Mouse (Mus musculus): ENCODE results near the gene Pcdh15.
A peak's percentile ranks its signal among the peaks of the same experiment; 100 is the strongest.

Pcdh15 gene

DNA sequence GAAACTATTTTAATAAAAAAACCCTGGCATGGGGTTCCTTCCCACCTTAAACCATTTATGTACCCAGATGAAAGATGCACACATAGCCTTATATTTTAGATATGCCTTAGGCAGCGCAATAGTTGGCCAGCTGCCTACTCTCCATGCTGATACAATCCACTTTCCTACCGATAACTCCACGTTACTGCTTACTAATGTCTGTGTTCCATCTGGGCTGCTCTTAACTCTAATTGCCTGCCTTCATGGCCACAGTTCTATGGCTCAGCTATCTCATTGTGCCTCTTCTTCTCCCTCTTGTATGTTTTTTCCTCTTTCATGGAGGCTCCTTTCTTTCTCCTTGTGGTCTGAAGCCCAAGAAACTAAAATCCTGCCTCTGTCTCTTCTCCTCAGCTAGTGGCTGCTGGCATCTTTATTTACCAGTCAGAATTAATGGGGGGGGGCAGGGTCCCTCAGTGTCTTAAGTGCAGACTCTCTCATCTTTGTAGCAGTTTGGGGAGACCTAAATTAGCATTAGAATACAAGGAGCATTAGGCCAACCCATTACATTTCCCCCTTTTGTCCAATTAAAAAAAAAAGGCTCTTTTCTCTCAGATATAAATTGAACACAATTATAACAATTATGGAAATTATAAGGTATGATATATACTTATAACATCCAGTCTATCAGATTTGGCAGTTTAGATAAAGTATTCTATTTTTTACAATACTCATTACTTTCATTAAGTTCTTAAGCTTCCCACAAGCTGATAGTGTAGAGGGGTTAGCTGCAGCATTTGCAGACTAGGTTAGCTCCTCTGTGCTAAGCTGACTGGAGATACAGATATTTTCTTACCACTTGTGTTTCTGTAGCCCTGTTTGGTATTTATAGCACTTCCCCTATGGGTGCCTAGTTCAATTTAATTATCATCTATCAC, 1240.4 kb downstream of the Pcdh15 start:
- no peak for DNase-seq

DNA sequence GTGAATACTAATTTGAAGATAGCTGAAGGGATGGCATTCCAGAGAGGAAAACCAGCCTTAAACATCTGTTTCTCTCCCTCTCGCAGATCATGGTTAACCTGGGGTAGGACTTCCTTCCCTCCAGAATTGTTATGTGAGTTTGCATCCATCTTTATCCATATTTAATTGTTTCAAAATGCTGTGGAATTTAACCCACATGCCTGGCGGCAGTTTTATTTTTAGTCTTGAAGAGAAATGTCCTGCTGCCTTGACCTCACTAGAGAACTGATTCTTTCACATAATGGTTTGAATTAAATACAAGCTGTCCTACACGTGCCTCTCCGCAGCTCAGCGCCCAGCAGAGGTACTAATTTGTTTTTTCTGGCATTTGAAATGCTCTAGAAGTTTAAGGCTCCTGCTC, 1260.4 kb downstream of the Pcdh15 start:
- no peak for DNase-seq

DNA sequence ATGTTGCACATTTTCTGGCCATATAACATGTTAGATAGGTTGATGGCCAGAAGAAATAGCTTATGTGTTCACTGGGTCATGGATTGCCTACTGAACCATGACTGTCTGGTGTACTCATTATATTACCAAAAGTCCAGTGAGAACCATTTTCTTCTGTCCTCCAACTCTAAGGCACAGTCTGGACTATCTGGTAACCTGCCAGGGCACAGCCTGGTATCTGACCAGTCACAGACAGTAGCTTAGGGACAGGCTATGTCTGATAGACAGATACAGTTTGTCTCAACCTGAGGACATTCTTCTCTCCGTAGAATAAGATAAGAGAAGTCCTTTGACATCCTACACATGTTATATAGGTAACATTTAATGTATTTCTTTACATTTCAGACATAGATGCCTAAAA, 1279.6 kb downstream of the Pcdh15 start:
- no peak for DNase-seq

DNA sequence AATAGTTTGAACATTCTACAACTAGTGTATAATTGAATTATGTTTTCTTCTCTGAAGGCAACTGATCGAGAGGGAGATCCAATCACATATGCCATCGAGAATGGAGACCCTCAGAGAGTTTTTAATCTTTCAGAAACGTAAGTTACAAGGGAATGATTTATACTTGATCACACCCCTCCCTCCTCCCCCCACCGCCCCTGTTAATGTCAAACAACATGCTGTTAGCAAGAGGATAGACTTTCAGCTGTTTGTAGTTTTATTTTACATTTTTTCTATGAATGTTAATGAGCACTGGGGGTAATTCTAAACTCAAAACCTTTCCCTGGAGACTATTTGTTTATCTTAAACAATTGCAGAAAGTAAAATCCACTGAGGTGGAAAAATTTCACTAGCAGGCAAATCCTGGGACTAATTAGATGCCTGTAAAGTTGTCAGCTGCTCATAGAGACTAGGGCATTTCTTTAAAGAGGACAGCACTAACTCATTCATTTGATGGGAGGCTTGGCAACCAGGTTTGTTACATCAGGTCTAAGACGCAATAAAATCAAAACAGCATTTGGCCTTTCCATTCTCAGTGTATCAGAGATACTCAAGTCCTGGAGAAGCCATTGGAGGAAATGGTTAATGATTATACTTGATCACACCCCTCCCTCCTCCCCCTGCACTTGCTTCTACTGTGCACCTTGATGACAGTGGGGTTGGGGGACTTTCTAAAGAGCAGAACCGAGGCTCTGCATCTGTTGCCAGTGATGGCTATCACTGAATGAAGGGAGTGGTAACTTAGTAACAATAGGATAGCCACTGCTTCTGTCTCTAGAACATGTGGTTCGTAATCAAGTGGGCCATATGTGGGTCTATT, 1280.4 kb downstream of the Pcdh15 start:
- no peak for DNase-seq

DNA sequence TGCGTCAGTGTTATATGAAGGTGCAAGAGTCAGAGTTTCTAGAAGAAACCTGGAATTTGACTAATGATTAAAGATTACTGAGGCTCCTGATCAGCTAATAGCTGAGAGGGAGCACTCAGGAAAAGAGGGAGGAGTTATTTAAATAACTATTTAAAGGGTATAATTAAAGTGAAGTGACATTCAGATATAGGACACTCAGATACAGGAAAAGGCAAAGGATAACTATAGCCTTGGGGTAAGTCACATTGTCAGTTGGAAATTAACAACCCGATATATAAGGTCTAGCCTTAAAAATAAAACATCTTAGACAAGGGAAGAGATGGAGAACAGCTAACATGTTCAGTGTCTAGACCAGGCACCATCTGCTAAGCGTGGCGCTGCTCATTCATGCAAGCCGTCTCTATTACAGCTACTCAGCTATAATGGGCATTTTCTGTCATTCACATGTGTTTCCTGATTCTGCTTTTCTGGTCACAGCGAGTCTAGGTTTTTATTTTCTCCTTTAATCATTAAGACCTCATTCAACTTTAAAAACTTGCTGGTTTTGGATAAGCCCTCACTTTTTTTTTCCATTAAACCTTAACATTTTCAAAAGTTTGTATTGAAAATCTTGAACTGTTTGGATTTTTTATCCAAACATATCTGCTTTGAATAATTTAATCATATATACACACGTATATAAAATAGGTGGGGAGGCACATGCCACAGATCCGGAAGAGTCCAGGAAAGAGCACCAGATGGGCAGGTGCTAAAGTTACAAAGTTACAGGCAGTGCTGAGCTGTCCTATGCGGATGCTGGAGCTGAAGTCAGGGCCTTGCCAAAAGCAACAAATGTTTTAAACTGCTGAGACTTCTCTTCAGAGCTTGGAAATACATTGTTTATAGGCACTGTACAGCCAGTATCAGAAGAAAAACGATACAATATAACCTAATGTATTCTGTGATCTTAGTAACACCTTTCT, 1288.7 kb downstream of the Pcdh15 start:
- no peak for DNase-seq

DNA sequence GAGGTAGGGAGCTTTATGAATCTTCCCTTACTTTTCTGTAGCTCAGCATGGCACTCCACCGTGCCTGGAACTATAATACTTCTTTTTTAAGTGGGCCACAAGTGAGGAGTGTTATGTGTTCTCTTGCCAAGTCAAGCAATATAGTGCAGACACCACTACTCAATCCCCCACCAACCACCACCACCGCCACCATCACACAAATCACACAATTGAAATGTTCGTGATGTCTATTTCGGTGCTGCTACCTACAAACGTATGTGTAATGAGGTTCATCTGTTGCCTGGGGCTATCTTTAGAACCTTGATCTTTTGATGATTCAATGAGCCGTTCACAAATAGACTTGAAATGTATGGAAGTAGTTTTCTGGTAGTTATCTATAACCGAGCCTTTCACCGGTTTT, 1304.0 kb downstream of the Pcdh15 start:
- DNase-seq, result peak; percentile 56

DNA sequence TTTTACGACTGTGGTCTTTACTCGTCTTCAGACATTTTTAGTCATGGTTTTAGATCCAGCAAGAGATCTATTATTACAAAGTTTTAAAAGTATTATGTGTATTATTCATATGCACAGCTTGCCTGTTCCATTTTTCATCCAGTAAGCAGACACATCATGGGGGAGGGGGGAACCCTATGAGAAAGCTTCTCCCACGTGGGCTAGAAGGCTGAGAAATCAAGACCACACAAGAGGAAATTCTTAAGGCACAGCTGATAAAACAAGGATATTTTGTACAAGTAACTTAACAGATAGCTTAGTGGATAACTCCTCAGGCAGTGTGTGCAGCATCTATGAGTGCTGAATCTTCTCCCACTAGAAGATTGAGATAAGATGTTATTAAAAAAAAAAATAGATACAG, 1314.9 kb downstream of the Pcdh15 start:
- no peak for DNase-seq

DNA sequence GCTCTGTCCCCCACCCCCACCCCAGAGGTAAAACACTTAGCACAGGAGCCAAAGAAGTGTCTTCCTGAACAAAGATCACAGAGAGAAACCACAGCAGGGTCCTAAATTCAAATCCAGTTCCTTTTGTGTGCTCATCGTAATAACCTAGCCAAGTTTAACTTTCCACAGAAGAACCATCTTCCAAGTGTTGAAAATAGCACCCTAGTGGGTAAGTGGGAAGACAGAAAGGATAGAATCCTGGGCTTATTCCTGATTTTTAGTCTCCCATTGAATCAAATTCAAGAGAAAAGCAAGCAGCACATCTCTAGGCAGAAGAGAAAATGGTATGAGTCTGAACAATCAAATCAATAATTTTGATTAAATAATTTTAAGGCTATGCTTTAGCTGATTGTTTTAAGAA, 1315.8 kb downstream of the Pcdh15 start:
- no peak for DNase-seq

DNA sequence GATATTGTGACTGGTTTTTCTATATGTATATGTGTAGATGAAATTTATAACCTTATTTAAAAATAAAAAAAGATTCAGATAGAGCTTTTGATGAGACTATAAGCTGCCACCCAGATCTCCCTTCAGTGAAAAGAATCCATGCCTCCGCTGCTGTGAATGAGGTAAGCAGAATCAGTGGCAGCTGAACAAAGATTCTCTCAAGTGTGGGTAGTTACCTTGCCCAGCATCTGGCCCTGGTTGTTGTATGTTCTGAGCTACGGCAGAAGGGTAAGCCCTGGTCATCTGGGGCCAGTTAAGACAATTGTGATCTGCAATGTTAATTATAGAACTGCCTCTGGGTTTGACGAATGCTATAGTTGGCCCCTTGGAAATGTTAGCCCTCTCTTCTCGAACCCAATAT, 1316.2 kb downstream of the Pcdh15 start:
- no peak for DNase-seq

DNA sequence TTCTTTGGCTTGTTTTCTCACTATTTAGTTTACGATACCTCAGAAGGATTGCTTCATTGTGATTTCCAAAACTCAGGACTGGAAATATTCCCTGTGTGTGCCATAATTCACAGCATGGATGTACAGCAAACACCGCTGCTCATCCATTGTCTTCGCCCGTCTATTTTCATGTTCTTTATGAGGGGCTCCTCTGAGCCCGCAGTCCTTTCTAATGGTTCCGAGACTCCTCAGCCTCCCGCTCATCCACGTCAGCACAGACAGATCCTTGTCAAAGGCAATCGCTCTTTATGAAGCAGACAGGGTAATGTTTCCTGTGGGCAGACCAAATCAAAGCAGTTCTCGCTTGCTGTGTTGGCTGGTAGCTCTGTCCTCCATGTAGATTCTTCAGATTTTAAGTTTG, 1316.8 kb downstream of the Pcdh15 start:
- DNase-seq, result no peak

DNA sequence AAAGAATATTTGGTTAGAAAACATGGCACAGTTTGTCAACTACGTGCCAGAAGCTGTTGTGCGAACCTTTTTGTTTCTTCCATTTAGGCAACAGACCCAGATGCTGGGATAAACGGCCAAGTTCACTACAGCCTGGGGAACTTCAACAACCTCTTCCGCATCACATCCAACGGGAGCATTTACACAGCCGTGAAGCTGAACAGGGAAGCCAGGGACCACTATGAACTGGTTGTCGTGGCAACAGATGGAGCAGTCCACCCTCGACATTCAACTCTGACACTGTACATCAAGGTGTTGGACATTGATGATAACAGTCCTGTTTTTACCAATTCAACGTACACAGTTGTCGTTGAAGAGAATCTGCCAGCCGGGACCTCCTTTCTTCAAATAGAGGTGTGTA, 1350.9 kb downstream of the Pcdh15 start:
- no peak for DNase-seq

DNA sequence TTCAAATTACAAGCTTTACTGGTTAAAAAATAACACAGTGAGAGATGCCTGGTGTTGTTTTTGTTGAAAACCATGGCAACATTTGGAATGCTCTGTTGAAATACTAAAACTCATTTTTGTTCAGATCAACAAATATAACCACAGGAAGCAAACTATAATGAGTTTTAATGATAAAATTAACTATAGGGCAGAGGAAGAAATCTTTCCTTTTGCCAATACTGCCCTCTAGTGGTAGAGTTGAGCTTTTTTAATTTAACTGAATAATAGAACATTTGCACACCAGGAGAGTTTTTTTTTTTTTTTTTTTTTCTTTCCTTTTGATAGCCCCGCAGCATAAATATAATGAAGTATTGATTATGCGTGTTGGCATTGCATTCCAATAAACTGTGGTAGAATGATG, 1364.8 kb downstream of the Pcdh15 start:
- no peak for DNase-seq

DNA sequence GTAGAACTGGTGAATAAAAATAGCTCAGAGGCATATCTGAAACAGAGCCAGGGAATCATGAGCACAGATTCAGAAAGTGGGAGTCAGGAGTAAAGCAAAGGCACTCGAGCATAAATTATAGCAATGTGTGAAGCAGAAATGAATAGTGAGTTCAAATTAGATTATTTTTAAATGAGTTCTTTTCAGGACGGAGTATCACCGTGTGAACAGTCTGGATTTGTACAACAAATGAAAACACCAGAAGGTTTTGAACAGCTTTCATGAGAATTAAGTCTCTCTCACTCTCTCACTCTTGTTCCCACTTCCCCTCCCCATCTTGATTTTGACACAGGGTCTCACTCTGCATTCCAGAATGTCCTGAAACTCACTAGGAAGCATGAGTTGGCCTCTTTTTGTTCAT, 1381.6 kb downstream of the Pcdh15 start:
- DNase-seq, result no peak

DNA sequence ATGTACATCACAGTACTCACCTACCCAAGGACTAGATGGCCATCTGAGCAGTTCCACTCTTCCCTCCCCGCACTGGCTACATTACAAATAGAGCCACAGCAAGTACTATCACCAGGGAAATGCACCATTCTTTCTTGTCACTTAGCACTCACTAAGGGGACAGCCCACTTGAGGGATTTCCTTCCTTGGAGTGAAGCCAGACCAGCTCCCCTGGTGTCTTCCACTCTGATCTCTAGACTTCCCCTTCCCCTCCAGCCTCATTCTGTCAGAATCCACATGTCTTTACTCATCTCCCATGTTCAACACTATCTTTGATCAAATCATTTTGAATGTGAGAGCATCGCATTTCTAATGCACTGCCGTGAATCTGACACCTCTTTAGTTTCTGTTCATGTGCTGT, 1413.2 kb downstream of the Pcdh15 start:
- DNase-seq, result no peak

DNA sequence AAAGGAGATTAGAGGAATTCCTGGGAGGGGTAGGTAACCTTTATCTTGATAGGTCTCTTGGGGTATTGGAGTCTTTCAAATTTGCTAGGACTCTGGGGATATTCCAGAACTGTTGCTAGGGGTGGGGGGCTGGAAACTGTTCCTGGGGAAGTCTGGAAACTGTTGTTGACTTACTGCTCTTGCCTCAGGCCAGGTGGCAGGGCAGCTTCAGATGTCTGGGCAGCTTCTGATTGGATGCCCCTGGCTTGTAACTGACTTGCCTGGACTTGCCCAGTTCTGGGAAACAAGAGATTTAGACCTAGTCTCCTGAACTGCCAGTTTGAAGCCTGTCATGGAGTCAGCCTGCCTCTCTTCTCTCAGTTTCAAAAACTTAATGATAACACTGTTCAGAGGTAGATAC, 1414.6 kb downstream of the Pcdh15 start:
- no peak for DNase-seq

DNA sequence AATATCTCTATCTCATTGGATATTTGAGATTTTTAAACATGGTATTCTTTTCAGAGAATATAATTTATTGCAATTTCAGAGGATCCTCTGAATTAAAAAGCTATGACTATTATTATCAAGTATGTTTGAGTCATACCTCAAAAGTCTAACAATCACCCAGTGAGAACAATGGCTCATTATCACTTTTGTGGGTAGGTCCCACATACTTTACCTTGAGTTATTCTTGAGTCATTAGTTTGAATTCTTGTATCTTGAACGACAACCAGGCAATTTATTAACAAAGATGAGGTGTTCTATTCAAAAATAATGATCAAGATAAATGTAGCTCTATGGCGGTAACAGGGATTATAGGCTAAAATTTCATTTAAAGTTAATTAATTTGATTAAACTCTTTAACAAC, 1439.2 kb downstream of the Pcdh15 start:
- DNase-seq, result no peak

DNA sequence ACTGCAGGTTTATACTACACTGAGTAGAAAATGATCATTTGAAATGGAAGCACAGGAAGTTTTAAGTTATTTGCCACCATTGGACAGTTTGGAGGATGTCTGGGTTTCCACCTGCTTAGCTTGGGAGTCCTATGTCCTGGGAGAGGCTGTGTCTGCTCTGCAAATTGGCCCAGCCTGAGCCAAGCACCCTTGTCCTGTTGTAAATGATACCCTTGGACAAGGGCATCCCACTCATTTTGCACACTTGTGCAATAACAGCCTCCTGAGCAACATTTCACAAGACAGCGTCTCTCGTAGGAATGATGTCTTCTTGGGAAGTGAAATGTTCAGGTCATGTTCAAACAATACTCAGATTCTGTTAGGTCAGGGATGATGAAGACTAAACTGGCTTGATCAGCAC, 1456.2 kb downstream of the Pcdh15 start:
- DNase-seq, result no peak

DNA sequence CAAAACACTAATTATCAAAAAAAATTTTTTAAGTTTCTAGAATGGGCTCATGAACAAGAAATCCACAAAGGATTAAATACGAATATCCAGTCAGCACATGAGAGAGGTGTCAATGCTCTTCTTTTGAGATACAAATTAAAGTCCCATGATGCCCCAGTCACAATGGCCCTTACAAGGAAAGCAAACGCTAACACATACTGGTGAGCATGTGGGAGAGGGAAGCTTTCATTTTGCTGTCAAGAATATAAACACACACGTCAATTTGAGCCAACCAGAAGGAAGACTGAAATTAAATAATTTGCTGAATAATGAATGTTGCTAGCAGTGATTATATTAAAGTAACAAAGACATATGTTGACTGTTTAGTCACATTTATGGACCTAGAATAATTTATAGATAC, 1470.5 kb downstream of the Pcdh15 start:
- DNase-seq, result no peak

DNA sequence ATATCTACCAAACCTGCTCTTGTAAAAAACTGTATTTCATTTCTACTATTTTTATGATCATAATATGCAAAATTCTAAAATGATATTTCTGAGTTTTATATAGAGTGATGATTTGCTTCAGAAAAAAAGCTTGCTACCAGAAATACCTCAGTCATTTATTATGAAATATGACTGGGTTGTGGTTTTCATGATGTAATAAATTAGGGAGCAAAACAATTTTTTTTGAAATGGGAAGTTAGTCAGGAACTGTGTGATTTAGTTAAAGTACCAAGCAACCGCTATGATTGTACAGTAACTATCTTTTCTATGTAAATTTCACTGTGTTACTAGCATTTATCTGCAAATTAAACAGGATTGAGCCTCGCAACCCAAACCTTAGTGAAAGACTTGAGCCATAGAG, 1480.8 kb downstream of the Pcdh15 start:
- no peak for DNase-seq

DNA sequence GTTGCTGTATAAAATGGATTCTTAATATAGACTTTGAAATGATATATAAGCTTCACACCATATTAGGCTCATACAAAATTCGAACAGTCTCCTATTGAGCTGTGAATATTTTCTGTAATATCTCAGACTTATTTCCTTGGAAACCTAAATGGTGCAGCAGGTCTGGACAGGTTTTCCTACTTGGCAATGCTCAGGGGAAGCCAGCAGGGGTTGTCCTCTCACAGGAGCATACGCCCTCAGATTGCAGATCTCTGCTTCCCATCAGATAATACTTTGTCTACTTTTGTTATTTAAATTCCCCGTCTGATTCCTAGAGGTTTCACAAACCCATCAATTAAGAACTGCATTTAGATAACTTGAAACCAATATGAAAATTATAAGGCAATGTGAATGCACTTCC, 1492.7 kb downstream of the Pcdh15 start:
- no peak for DNase-seq

DNA sequence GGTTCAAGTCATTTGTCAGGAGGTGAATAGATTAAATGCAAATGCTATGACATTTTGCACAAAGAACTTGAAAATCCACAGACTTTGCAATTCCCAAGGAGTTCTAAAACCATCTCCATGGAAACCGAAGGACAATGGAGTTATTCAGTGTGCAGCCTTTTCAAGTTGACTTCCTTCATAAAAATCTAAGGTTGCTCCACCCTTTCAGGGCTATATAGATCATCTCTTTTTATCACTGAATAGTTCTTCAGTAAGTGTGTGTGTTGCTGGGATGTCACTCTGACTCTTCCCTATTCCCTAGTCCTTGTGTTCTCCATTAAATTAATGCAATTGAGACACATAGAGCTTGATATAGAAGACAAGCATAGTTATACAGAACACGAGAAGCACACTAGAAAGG, 1508.5 kb downstream of the Pcdh15 start:
- DNase-seq, result no peak

DNA sequence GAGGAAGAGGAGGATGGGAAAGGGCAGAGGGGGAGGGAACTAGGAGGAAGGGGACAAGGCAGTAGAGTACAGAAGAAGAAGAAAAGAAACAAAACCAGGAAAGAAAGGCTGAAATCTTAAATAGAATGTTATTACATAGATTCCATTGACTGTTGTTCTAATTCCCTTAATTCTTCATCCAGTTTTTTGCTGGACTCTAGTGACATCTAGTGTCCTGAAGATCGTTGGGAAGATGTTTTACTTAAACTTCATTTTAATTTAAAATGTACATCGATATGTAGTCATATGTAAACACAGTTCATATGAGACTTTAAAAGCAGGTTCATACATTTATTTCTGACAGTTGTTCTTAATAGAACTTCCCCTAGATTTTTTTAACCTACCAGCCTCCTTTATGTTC, 1522.7 kb downstream of the Pcdh15 start:
- DNase-seq, result no peak

DNA sequence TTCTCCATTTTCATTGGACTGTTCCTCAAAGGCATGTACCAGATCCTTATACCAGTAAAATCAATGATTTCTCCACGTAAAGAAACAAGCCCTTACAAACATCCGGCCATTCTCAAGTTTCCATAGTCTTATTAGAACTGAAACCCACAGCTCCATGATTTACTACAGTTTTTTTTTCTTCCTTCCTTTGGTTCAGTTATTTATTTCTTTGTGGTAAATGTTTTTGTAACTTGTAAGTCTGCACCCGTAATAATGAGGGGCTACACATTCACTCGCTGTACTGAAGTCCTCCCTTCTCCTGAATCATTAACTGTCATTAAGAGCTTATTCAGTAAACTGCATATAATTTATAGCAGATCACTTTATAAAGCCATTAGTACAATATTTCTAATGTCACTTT, 1526.6 kb downstream of the Pcdh15 start:
- no peak for DNase-seq

Data from right cerebral cortex, postnatal 25 days (tissue).